In genomic region chr10:70648831-70649230, GRCm38 (mm10) we compare ENCODE assay signal across 11 mouse cellular contexts. TPM values are rescaled to one million over a fixed set of nuclear protein-coding genes. Genes with fewer than 3 reads are reported as not detected.
DNase-seq lines count a peak whose midpoint lies in the region; ATAC-seq lines count a peak whose summit lies in the region.
"Had no signal": no experiment of that assay in that cellular context is flagged by ENCODE, and none has a peak within 500 bp of the region (broad histone marks: within the 10 kb centered on the region; RNA-seq: fewer than 3 reads in every experiment).

No protein-coding gene starts in this region.

- no peak overlapping the region for H3K27ac ChIP-seq in heart, embryonic 11.5 days (ENCODE audit: low read depth, low read length)
- H3K27ac ChIP-seq: liver, embryonic 15.5 days; midbrain, embryonic 15.5 days had no signal

- no peak overlapping the region for H3K4me3 ChIP-seq in heart, embryonic 11.5 days (ENCODE audit: low read depth, low read length)
- H3K4me3 ChIP-seq: liver, embryonic 15.5 days; midbrain, embryonic 15.5 days had no signal

- H3K9me3 ChIP-seq in heart, embryonic 11.5 days (replicated peaks; ENCODE audit: control insufficient read depth, low read length), result no peaks in the 10 kb centered on the region
- H3K9me3 ChIP-seq: liver, embryonic 15.5 days; midbrain, embryonic 15.5 days had no signal

- H3K9ac ChIP-seq in heart, embryonic 11.5 days (ENCODE audit: low read depth, low read length), result no peak overlapping the region
- H3K9ac ChIP-seq: liver, embryonic 15.5 days; midbrain, embryonic 15.5 days had no signal

- no peak for ATAC-seq in heart, embryonic 11.5 days (replicated peaks; ENCODE audit: insufficient number of reproducible peaks, low FRiP score, low TSS enrichment)
- no peak for ATAC-seq in monocyte, adult 5-6 weeks (replicated peaks; ENCODE audit: insufficient number of reproducible peaks, low FRiP score, low TSS enrichment, poor library complexity, severe bottlenecking)
- ATAC-seq: midbrain, embryonic 15.5 days had no signal

- intact Hi-C loops in left cerebral cortex, postnatal 14 days (cut with DNase I), result no loop called here

- 78% methylated on average over 5 of the region's 5 CpGs for WGBS in heart, embryonic 11.5 days (ENCODE audit: insufficient replicate concordance)

- DNase-seq in heart, adult 18-20 months, result peak; percentile 29 to 35
- peak; percentile 10 for DNase-seq in lung, postnatal 25 days (ENCODE audit: low spot score)
- no peak for DNase-seq in lung, postnatal 10 days
- peak; percentile 65 for DNase-seq in fibroblast of lung, adult 2 months (ENCODE audit: low read depth)
- DNase-seq in left cerebral cortex, postnatal 14 days (ENCODE audit: low spot score in 2 of 2), result peak; percentile 34 to 76
- DNase-seq in urinary bladder, adult 18-20 months (ENCODE audit: low spot score in 2 of 2), result no peak

- H3K4me1 ChIP-seq in heart, embryonic 11.5 days (ENCODE audit: control insufficient read depth, insufficient read depth, low read length), result no peaks in the 10 kb centered on the region
- H3K4me1 ChIP-seq: liver, embryonic 15.5 days had no signal

- no peaks in the 10 kb centered on the region for H3K27me3 ChIP-seq in heart, embryonic 11.5 days (ENCODE audit: control insufficient read depth, insufficient read depth, low read length)
- H3K27me3 ChIP-seq: liver, embryonic 15.5 days; midbrain, embryonic 15.5 days had no signal

- no peak overlapping the region for H3K4me2 ChIP-seq in heart, embryonic 11.5 days
- H3K4me2 ChIP-seq: liver, embryonic 15.5 days; midbrain, embryonic 15.5 days had no signal

- H3K36me3 ChIP-seq in heart, embryonic 11.5 days (ENCODE audit: control insufficient read depth, insufficient read depth, low read length), result no peaks in the 10 kb centered on the region
- H3K36me3 ChIP-seq: liver, embryonic 15.5 days; midbrain, embryonic 15.5 days had no signal

RNA-seq across cellular contexts. Expression of gene Phyhipl, which starts 6.9 kb away (rescaled TPM):
- total RNA-seq in heart, adult 18-20 months (2021), result not detected
- polyA plus RNA-seq in heart, embryonic 11.5 days (2014; fragmentation: Nextera tagmentation; extraction: Ambion mirVana), result 1.3 and 2.6 TPM in 2 replicates
- total RNA-seq in left cerebral cortex, postnatal 14 days (2021), result 100 to 1,000 TPM; 212 to 227 TPM
- not detected in 3 replicates for total RNA-seq in monocyte, adult 5-6 weeks (2017)
- total RNA-seq: granulocyte monocyte progenitor cell, adult 5-6 weeks had no signal

Comparison
In these comparisons a context has a peak if more than half of its experiments do, and no peak if none do; other contexts are left out.
1. DNase-seq: peak in heart, adult 18-20 months (2 of 2), lung, postnatal 25 days (single experiment), fibroblast of lung, adult 2 months (single experiment) and left cerebral cortex, postnatal 14 days (2 of 2); none in lung, postnatal 10 days (single experiment) and urinary bladder, adult 18-20 months (0 of 2).
2. RNA of gene Phyhipl, which starts 6.9 kb away (total RNA-seq): 212 to 227 TPM in left cerebral cortex, postnatal 14 days; not detected in heart, adult 18-20 months and not detected in monocyte, adult 5-6 weeks; every median in the first group is over 100 times any median in the second.